Comparison of ENCODE assay signal across 14 mouse cellular contexts in genomic region chr3:114990828-114991227, GRCm38 (mm10).
"Had no signal": no experiment of that assay in that cellular context is flagged by ENCODE, and none has a peak within 500 bp of the region (broad histone marks: within the 10 kb centered on the region; RNA-seq: fewer than 3 reads in every experiment).

No protein-coding gene starts in this region.

- H3K27ac ChIP-seq: midbrain, embryonic 10.5 days; midbrain, embryonic 12.5 days; neural tube, embryonic 12.5 days; stomach, embryonic 15.5 days; stomach, postnatal 0 days had no signal

- DNase-seq: lung, adult 18-20 months; lung, embryonic 14.5 days; lung, postnatal 10 days; lung, postnatal 4 days; midbrain, embryonic 14.5 days; right cerebral cortex, postnatal 14 days; thymus, adult 2 months; thymus, postnatal 25 days; thymus, postnatal 4 days had no signal

- H3K4me1 ChIP-seq: midbrain, embryonic 10.5 days; midbrain, embryonic 12.5 days; neural tube, embryonic 12.5 days; stomach, embryonic 15.5 days had no signal

- H3K4me3 ChIP-seq: midbrain, embryonic 10.5 days; midbrain, embryonic 12.5 days; neural tube, embryonic 12.5 days; stomach, embryonic 15.5 days had no signal

- H3K9ac ChIP-seq: lung, embryonic 14.5 days; midbrain, embryonic 12.5 days; neural tube, embryonic 12.5 days; stomach, embryonic 15.5 days had no signal

- H3K9me3 ChIP-seq: midbrain, embryonic 10.5 days; midbrain, embryonic 12.5 days; neural tube, embryonic 12.5 days; stomach, embryonic 15.5 days had no signal

- H3K36me3 ChIP-seq: midbrain, embryonic 10.5 days; midbrain, embryonic 12.5 days; neural tube, embryonic 12.5 days; stomach, embryonic 15.5 days had no signal
